In the genomic region with DNA sequence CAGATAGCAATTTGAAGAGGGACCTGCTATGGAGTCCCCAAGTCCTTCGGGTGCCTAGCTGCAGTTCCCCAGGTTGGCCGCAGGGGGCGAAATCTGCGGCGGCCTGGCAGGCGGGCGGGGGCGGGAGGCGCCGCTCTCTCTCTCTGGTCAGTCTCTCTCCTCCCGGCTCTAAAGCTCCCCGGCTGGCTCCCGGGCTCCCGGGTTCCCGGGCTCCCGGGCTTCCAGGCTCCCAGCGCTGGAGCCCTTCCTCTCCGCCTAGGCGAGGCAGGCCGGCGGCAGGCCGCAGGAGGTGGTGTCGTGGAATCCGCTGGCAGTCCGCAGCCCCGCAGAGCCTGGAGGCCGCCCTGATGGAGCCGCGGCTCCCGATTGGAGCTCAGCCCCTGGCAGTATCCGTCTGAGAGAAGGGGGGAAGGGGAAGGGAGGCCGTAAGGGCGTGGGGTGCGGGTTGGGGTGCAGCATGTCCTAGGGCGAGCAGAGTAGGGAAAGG, we compare ENCODE assay signal across 8 mouse cellular contexts. TPM values are rescaled to one million over a fixed set of nuclear protein-coding genes. Genes with fewer than 3 reads are reported as not detected.
DNase-seq lines count a peak whose midpoint lies in the region; ATAC-seq and TF ChIP-seq lines count a peak whose summit lies in the region.

A gene (plus strand): TSS at position 82 of the 487 bp plus-strand sequence.

- peak; percentile 63 for TF ChIP-seq CTCF in cerebellum, adult 2 months (IDR thresholded peaks at IDR 0.05; ENCODE audit: borderline replicate concordance, insufficient read depth, low read depth, low read length)
- TF ChIP-seq CTCF in forebrain, postnatal 0 days (IDR thresholded peaks at IDR 0.05; ENCODE audit: low read depth), result peak; percentile 74

- H3K9ac ChIP-seq in ES-E14 (ENCODE audit: insufficient read depth, low read depth, low read length, poor library complexity, severe bottlenecking), result peak within 1 kb of the TSS; percentile 85
- peak within 1 kb of the TSS; percentile 74 for H3K9ac ChIP-seq in forebrain, postnatal 0 days
- peak within 1 kb of the TSS; percentile 80 for H3K9ac ChIP-seq in neural tube, embryonic 14.5 days (replicated peaks; ENCODE audit: low read depth, low read length)

- no peaks in the 10 kb centered on the region for H3K9me3 ChIP-seq in ES-E14 (ENCODE audit: control insufficient read depth, insufficient read depth, low read depth, low read length)
- H3K9me3 ChIP-seq in forebrain, postnatal 0 days (ENCODE audit: low read length), result no peaks in the 10 kb centered on the region
- H3K9me3 ChIP-seq in neural tube, embryonic 14.5 days (ENCODE audit: control insufficient read depth, low read length), result no peaks in the 10 kb centered on the region

- TF ChIP-seq POLR2A in cerebellum, adult 2 months (IDR thresholded peaks at IDR 0.05; ENCODE audit: borderline replicate concordance, insufficient read depth, low read length), result 0 out of 2 replicates have a peak, but pooled peaks have one; percentile 21

- no peak within 1 kb of the TSS for H3K27ac ChIP-seq in ES-E14 (ENCODE audit: insufficient read depth, low read depth, low read length, poor library complexity, severe bottlenecking)
- H3K27ac ChIP-seq in cerebellum, adult 2 months (ENCODE audit: insufficient read depth, low read length), result no peak within 1 kb of the TSS; the same call in 1 of the 2 replicates
- peak within 1 kb of the TSS; percentile 80 for H3K27ac ChIP-seq in forebrain, postnatal 0 days (ENCODE audit: low read depth, low read length)
- peak within 1 kb of the TSS; percentile 76 for H3K27ac ChIP-seq in neural tube, embryonic 14.5 days (ENCODE audit: low read depth, low read length)

- H3K4me1 ChIP-seq in ES-E14 (ENCODE audit: control insufficient read depth in 2 of 2, insufficient read depth in 2 of 2, low read length in 2 of 2, poor library complexity in 1 of 2), result no peaks in the 10 kb centered on the region
- H3K4me1 ChIP-seq in cerebellum, adult 2 months (ENCODE audit: control insufficient read depth, insufficient read depth, low read length), result no peaks in the 10 kb centered on the region
- H3K4me1 ChIP-seq in forebrain, postnatal 0 days (ENCODE audit: insufficient read depth), result no peaks in the 10 kb centered on the region
- H3K4me1 ChIP-seq in neural tube, embryonic 14.5 days (ENCODE audit: control insufficient read depth, insufficient read depth, low read length), result peaks cover 5% of the 10 kb centered on the region; the same call in 1 of the 2 replicates

- WGBS in cerebellum, adult 2 months, result 11% methylated on average over 30 of the region's 35 CpGs
- 21% methylated on average over 35 of the region's 35 CpGs for WGBS in forebrain, postnatal 0 days
- WGBS in neural tube, embryonic 14.5 days, result 7% methylated on average over 26 of the region's 35 CpGs

- no peaks in the 10 kb centered on the region for H3K27me3 ChIP-seq in cerebellum, adult 2 months (ENCODE audit: control insufficient read depth, insufficient read depth, low read length)
- no peaks in the 10 kb centered on the region for H3K27me3 ChIP-seq in forebrain, postnatal 0 days (ENCODE audit: insufficient read depth, low read length)
- no peaks in the 10 kb centered on the region for H3K27me3 ChIP-seq in neural tube, embryonic 14.5 days (ENCODE audit: control insufficient read depth, insufficient read depth, low read length)

- peak within 1 kb of the TSS; percentile 49 for H3K4me2 ChIP-seq in forebrain, postnatal 0 days (ENCODE audit: low read depth)
- H3K4me2 ChIP-seq in neural tube, embryonic 14.5 days (ENCODE audit: low read depth, low read length), result peak within 1 kb of the TSS; percentile 57

- DNase-seq in ES-E14 (ENCODE audit: low read depth, low spot score), result peak; percentile 38
- DNase-seq in cerebellum, adult 2 months, result peak; percentile 75 to 83
- peak; percentile 80 for DNase-seq in forebrain, postnatal 0 days
- peak; percentile 35 for DNase-seq in heart, postnatal 25 days (ENCODE audit: low spot score)
- peak; percentile 58 to 59 for DNase-seq in layer of hippocampus, adult 18-20 months (ENCODE audit: low spot score in 2 of 2)
- DNase-seq in lung, adult 18-20 months, result peak; percentile 58 to 60
- DNase-seq in testis, postnatal 10 days (ENCODE audit: low spot score), result peak; percentile 78

- peak; percentile 96 for ATAC-seq in forebrain, postnatal 0 days
- ATAC-seq in neural tube, embryonic 14.5 days (ENCODE audit: low read depth), result peak; percentile 95

- no peaks in the 10 kb centered on the region for H3K36me3 ChIP-seq in ES-E14 (ENCODE audit: control insufficient read depth, insufficient read depth, low read length, poor library complexity, severe bottlenecking)
- no peaks in the 10 kb centered on the region for H3K36me3 ChIP-seq in forebrain, postnatal 0 days (ENCODE audit: insufficient read depth)
- H3K36me3 ChIP-seq in neural tube, embryonic 14.5 days (ENCODE audit: control insufficient read depth, insufficient read depth, low read length), result no peaks in the 10 kb centered on the region

- H3K4me3 ChIP-seq in ES-E14 (ENCODE audit: insufficient read depth in 1 of 2, low read depth in 1 of 2, low read length in 2 of 2, poor library complexity in 1 of 2, severe bottlenecking in 1 of 2), result peak within 1 kb of the TSS; percentile 80 to 81
- H3K4me3 ChIP-seq in cerebellum, adult 2 months (replicated peaks; ENCODE audit: insufficient read depth, low read depth, low read length), result peak within 1 kb of the TSS; percentile 93
- H3K4me3 ChIP-seq in forebrain, postnatal 0 days (ENCODE audit: low read depth, low read length), result peak within 1 kb of the TSS; percentile 58
- peak within 1 kb of the TSS; percentile 57 for H3K4me3 ChIP-seq in neural tube, embryonic 14.5 days (ENCODE audit: low read depth, low read length)

- intact Hi-C loops in heart, postnatal 25 days (cut with DNase I), result no loop called here

- in situ Hi-C loops in ES-E14 (cut with MboI; ENCODE audit: low sequenced_read_pairs in 2 of 2, unreplicated experiment in 2 of 2), result no loop called here

TF ChIP-seq in ES-E14, 5 proteins besides CTCF, POLR2A, EP300 and RAD21:
- TF ChIP-seq ZNF384 (IDR thresholded peaks at IDR 0.05; ENCODE audit: low read depth, low read length) (no peak), HCFC1 (IDR thresholded peaks at IDR 0.05; ENCODE audit: borderline replicate concordance, insufficient read depth, low read length) (no peak), MAFK (IDR thresholded peaks at IDR 0.05; ENCODE audit: insufficient read depth, low read depth, low read length) (no peak), CHD2 (IDR thresholded peaks at IDR 0.05; ENCODE audit: low read depth, low read length) (no peak), ZC3H11A (IDR thresholded peaks at IDR 0.05; ENCODE audit: borderline replicate concordance, low read depth, low read length) (no peak)
TF ChIP-seq in ES-E14: peak in this region for 0.

RNA-seq across cellular contexts. Expression of the gene that starts here (rescaled TPM):
- 5.3 and 7.8 TPM in 2 replicates for total RNA-seq in ES-E14 (2012; rRNA removed)
- polyA plus RNA-seq in cerebellum, adult 2 months (2012; rRNA removed), result 50.6 and 52.6 TPM in 2 replicates
- 24.8 and 36.8 TPM in 2 replicates for total RNA-seq in forebrain, postnatal 0 days (2014; rRNA removed)
- polyA plus RNA-seq in forebrain, postnatal 0 days (2015; fragmentation: Nextera tagmentation; extraction: Ambion mirVana), result 13.2 and 21.5 TPM in 2 replicates
- total RNA-seq in heart, postnatal 25 days (2021), result 10 to 100 TPM; 12.0 to 13.5 TPM
- 10 to 100 TPM; 47.5 to 56.2 TPM for total RNA-seq in layer of hippocampus, adult 18-20 months (2021)
- polyA plus RNA-seq in neural tube, embryonic 14.5 days (2014; fragmentation: Nextera tagmentation; extraction: Ambion mirVana), result 39.0 and 41.6 TPM in 2 replicates

Comparison
In these comparisons a context has a peak if more than half of its experiments do, and no peak if none do; other contexts are left out.
1. H3K27ac ChIP-seq: peak in forebrain, postnatal 0 days (single experiment) and neural tube, embryonic 14.5 days (single experiment); none in ES-E14 (single experiment) and cerebellum, adult 2 months (single experiment).
2. Peak in every context shown above with its lines, with median percentiles within 50 percentile points of each other: DNase-seq, H3K4me3 ChIP-seq and H3K9ac ChIP-seq.